Mouse (Mus musculus): Measurements from ENCODE around the gene Cd2ap.
"Not testable (repeated sequence)": the region's sequence is repeated elsewhere in the genome, so short reads cannot be mapped to it uniquely, and the experiment has no call there.

The Cd2ap gene

GRCm38 (mm10) chr17:42876001-42876903 is at the start of gene Cd2ap:
TSS of gene Cd2ap (minus strand) at chr17:42876665.
- in situ Hi-C loops (cut with MboI; ENCODE audit: unreplicated experiment in 2 of 2): loop anchor here (10.0 to 25.0 kb wide), 2 partner anchors 369 to 1939 kb away; partner anchors contain the start of genes Cenpq (in 1 of the 2) and Mut (in 1 of the 2)

- in situ Hi-C loops (cut with MboI; ENCODE audit: unreplicated experiment in 2 of 2): loop anchor here in 1 of 2 experiments (25.0 kb wide), 1 partner anchor 112 kb away; no protein-coding TSS in a partner anchor
These were observed 48.3 kb upstream of the Cd2ap start for GRCm38 (mm10) chr17:42924731-42925130.

DNA sequence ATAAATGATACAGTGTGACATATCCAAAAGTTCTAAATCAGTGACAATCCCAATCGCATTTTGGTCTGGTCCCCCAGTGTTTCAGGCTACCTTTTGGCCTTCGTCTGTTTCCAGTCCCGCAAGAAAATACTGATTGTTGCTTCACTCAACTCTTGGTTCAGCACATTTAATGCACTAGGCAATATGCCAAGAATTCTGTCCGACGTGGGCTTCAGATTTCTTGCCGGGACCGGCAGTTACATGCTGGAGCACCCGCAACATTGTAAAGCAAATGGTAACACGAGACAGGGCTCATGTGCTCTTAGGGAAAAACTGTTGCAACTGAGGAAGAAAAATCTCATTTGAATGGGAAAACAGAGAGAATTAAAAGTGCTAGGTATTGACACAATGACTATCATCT is 42.3 kb upstream of the Cd2ap start:
- in situ Hi-C loops (cut with MboI; ENCODE audit: unreplicated experiment in 2 of 2): no loop called here

GRCm38 (mm10) chr17:42914726-42915125 is 38.3 kb upstream of the Cd2ap start:
- in situ Hi-C loops (cut with MboI; ENCODE audit: unreplicated experiment in 2 of 2): no loop called here

DNA sequence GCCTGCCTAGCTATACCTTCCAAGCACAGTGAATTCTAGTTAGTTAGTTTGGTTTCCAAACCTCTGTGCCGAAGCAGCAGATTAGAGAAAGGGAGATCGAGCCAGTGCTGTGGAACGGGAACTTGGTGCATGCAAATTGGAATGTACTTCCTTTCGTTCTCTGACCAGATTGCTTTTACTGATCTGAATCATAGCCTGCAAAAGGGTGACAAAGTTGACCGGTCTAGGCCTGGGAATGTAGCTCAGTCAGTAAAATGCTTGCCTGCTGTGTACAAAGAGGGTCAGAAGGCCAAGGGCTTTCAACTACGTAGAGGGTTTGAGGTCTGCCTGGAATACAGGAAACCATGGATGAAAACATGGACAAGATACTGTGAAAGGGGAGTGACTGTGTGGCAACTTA is 35.7 kb upstream of the Cd2ap start:
- in situ Hi-C loops (cut with MboI; ENCODE audit: unreplicated experiment in 2 of 2): no loop called here

DNA sequence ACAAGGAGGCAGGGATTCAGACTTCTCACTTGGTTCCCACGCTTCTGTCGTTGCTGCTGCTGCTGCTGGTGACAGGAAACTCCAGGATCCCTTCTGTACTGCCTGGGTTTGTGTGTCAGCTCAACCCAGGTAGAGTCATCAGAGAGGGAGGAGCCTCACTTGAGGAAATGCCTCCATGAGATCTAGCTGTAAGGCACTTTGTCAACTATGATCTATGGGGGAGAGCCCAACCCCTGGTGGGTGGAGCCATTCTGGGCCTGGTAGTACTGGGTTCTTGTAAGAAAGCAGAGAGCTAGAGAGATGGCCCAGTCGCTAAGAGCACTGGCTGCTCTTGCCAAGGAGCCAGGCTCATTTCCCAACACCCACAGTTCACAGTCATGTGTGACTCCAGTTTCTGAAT is 34.0 kb upstream of the Cd2ap start:
- in situ Hi-C loops (cut with MboI; ENCODE audit: unreplicated experiment in 2 of 2): no loop called here

GRCm38 (mm10) chr17:42909376-42909775 is 32.9 kb upstream of the Cd2ap start:
- in situ Hi-C loops (cut with MboI; ENCODE audit: unreplicated experiment in 2 of 2): no loop called here

GRCm38 (mm10) chr17:42908744-42909370 is 32.4 kb upstream of the Cd2ap start:
- in situ Hi-C loops (cut with MboI; ENCODE audit: unreplicated experiment in 2 of 2): no loop called here

DNA sequence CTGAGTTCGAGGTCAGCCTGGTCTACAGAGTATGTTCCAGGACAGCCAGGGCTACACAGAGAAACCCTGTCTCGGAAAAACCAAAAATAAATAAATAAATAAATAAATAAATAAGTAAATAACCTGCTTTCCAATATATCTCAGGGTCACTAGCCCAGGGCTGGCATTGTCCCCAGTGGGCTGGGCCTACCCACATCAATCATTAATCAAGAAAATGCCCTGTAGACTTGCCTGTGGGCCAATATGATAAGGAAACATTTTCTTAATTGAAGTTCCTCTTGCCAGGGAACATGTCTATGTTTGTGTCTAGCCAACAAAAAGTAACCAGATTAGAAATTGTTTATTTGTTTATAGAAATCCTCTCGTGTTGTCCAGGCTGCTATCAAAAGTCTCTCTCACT is 31.7 kb upstream of the Cd2ap start:
- in situ Hi-C loops (cut with MboI; ENCODE audit: unreplicated experiment in 2 of 2): no loop called here

DNA sequence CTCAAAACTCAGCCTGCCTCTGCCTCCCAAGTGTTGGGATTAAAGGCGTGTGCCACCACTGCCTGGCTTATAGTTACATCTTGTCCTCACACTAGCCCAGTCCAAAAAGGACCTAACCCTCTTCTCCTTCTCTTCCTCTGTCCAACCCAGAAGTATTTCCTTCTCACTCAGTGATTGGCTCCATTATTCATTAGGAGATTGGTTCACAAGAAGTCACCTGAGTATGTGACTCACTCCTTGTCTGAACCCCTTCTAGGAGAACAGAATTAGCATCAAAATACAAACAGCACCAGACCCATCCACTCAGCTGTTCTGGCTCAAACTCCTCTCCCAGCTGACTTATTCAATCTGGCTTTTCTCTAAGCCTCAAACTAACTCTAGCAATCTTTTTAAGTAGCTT is 30.0 kb upstream of the Cd2ap start:
- in situ Hi-C loops (cut with MboI; ENCODE audit: unreplicated experiment in 2 of 2): not testable (repeated sequence)

DNA sequence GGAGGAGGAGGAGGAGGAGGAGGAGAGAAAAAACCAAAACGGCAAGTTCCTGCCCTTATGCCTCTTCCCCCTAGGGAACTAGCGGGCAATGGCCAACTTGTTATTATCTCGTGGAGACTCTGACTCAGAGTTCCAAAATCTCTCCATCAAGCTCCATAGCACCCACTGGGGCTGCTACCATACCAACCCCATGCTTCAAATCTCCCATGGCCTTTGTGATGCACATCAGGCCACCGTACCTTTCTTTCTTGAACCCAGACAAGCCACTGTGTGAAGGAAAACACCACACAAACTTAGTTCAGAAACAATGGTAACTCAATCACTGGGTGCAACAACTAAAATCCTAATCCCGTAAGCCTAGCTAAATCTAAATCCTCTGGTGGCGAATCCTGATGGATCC is 29.5 kb upstream of the Cd2ap start:
- in situ Hi-C loops (cut with MboI; ENCODE audit: unreplicated experiment in 2 of 2): no loop called here

- in situ Hi-C loops (cut with MboI; ENCODE audit: unreplicated experiment in 2 of 2): no loop called here
These were observed 24.3 kb upstream of the Cd2ap start for GRCm38 (mm10) chr17:42900795-42901194.

- in situ Hi-C loops (cut with MboI; ENCODE audit: unreplicated experiment in 2 of 2): loop anchor here (10.0 to 25.0 kb wide), 2 partner anchors 62 to 1950 kb away; partner anchors contain the start of genes Cenpq (in 1 of the 2) and Mut (in 1 of the 2)
These were observed 10.8 kb upstream of the Cd2ap start for GRCm38 (mm10) chr17:42887282-42887707.

- in situ Hi-C loops (cut with MboI; ENCODE audit: unreplicated experiment in 2 of 2): loop anchor here (10.0 to 25.0 kb wide), 2 partner anchors 60 to 1948 kb away; partner anchors contain the start of genes Cenpq (in 1 of the 2) and Mut (in 1 of the 2)
These were observed 8.6 kb upstream of the Cd2ap start for GRCm38 (mm10) chr17:42885091-42885501.

DNA sequence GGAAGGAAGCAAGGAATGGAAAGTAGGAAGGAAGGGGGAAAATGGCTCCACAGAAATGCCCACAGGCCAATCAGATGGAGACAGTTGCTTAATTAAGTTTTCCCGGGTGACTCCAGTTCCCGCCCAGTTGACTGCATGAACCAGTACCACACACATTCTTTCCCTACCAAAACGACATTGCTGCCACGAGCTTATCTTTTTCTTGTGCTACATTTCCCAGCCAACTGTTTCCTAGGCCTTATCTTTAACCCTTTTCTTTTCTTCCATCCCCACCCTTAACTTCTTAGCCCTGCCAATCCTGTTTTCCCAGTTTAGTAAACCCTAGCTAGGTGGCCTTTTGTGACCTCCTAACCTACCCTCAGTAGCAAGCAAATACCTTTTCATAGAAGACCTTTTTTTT is 7.9 kb upstream of the Cd2ap start:
- in situ Hi-C loops (cut with MboI; ENCODE audit: unreplicated experiment in 2 of 2): loop anchor here (10.0 to 25.0 kb wide), 2 partner anchors 60 to 1947 kb away; partner anchors contain the start of genes Cenpq (in 1 of the 2) and Mut (in 1 of the 2)

GRCm38 (mm10) chr17:42883769-42884168 is 7.3 kb upstream of the Cd2ap start:
- in situ Hi-C loops (cut with MboI; ENCODE audit: unreplicated experiment in 2 of 2): loop anchor here (10.0 to 25.0 kb wide), 2 partner anchors 59 to 1946 kb away; partner anchors contain the start of genes Cenpq (in 1 of the 2) and Mut (in 1 of the 2)

- in situ Hi-C loops (cut with MboI; ENCODE audit: unreplicated experiment in 2 of 2): loop anchor here (10.0 to 25.0 kb wide), 2 partner anchors 59 to 1946 kb away; partner anchors contain the start of genes Cenpq (in 1 of the 2) and Mut (in 1 of the 2)
These were observed 6.8 kb upstream of the Cd2ap start for GRCm38 (mm10) chr17:42883315-42883714.

DNA sequence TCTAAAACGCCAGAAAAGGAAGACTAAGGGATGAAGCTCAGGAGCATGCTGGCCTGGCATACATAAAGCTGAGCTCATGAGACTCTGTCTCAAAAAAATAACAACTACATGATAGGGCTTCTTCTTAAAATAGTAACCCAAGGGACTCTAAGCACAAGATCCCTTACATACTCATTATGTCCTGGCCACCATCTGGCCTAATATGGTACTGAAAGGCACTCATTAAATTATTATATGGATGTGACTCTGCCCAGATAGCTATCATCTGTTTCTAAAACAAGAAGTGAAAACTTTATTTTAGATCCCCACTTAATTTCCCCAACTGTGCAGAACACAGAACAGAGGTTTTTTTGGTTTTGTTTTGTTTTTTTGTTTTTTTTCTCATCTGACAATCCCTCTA is 6.4 kb upstream of the Cd2ap start:
- in situ Hi-C loops (cut with MboI; ENCODE audit: unreplicated experiment in 2 of 2): loop anchor here (10.0 to 25.0 kb wide), 2 partner anchors 58 to 1946 kb away; partner anchors contain the start of genes Cenpq (in 1 of the 2) and Mut (in 1 of the 2)

DNA sequence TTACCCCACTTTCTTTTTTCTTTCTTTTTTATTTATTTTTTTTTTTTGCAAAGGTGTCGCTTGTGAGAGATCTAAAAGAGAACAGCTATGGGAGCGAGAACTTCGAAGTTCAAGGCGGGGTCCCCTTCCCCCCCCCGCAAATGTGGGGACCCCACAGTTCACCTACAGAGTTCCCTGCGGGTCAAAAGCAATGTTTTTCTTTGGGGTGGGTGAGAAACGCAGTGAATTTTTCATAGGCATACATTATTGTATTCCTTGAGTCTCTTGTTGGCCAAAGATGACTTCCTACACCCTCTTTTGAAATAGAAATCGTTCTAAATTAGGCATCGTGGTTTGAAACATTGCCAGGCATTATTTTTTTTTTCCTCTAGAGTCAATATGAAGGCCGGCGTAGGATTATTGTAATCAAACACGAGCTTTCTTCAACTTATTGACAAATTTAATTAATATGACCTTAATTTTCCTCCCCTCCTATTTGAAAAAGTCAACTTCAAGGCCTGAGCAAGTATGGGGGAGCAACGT is 500 bp upstream of the Cd2ap start:
- in situ Hi-C loops (cut with MboI; ENCODE audit: unreplicated experiment in 2 of 2): loop anchor here (10.0 to 25.0 kb wide), 2 partner anchors 368 to 1940 kb away; partner anchors contain the start of genes Cenpq (in 1 of the 2) and Mut (in 1 of the 2)

DNA sequence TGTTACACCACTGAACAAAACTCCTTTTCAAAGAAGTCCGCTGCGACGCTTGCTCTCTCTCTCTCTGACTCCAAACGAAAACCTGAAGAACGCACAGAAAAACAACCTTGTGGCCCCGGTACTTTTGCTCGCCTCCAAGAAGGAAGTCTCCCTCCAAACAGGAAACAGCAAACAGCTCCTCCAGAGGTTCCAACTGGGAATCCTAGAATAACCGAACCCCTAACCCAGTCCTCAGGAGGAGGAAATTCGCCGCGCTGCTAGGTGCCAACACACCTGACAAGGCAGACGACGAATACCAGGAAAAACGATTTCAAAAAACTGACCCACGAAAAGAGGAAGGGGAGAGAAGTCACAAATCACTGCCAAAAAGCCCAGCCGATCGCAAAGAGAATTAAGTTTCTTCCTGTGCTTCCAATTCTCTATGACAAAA is 879 bp downstream of the Cd2ap start:
- in situ Hi-C loops (cut with MboI; ENCODE audit: unreplicated experiment in 2 of 2): loop anchor here (10.0 to 25.0 kb wide), 2 partner anchors 369 to 1938 kb away; partner anchors contain the start of genes Cenpq (in 1 of the 2) and Mut (in 1 of the 2)
